Mouse (Mus musculus) embryonic facial prominence, embryonic 12.5 days (tissue): ENCODE data around the gene Prss23. TPM values are rescaled to one million over a fixed set of nuclear protein-coding genes. Genes with fewer than 3 reads are reported as not detected.

Experiments
- ATAC-seq: fragments of 200-750 bp; cut with Nextera tagmentation; 2 replicates; pipeline ENCODE4 v1.8.0; 2017; ENCODE audit not compliant: insufficient number of reproducible peaks, insufficient read depth, low FRiP score, low TSS enrichment
- H3K27ac ChIP-seq: fragments of 300-500 bp; sonication (generic); 2 replicates; pipeline ENCODE4 v1.5.1; 2016; ENCODE audit warnings: mild to moderate bottlenecking
- H3K27me3 ChIP-seq: fragments of 300-500 bp; sonication (generic); 2 replicates; pipeline ENCODE4 v1.6.1; 2016; ENCODE audit warnings: mild to moderate bottlenecking, moderate library complexity
- H3K36me3 ChIP-seq: fragments of 300-500 bp; sonication (generic); 2 replicates; pipeline ENCODE4 v1.6.1; 2016; ENCODE audit warnings: mild to moderate bottlenecking
- H3K4me1 ChIP-seq: fragments of 300-500 bp; sonication (generic); 2 replicates; pipeline ENCODE4 v1.6.1; 2016
- H3K4me2 ChIP-seq: fragments of 300-500 bp; sonication (generic); replicated peaks from 2 replicates; pipeline ENCODE4 v1.6.1; 2016; ENCODE audit warnings: mild to moderate bottlenecking, moderate library complexity
- H3K4me3 ChIP-seq: fragments of 300-500 bp; sonication (generic); 2 replicates; pipeline ENCODE4 v1.5.1; 2016; ENCODE audit warnings: mild to moderate bottlenecking
- H3K9ac ChIP-seq: fragments of 300-500 bp; sonication (generic); 2 replicates; pipeline ENCODE4 v1.6.1; 2016; ENCODE audit warnings: mild to moderate bottlenecking, moderate library complexity
- H3K9me3 ChIP-seq: fragments of 300-500 bp; sonication (generic); 2 replicates; pipeline ENCODE4 v1.6.1; 2016; ENCODE audit warnings: mild to moderate bottlenecking, moderate library complexity
- WGBS: fragments of 180-500 bp; shearing (Covaris S2); methylation state at CpG from one replicate; pipeline ENCODE4 v1.1.7; 2016; 5-methylcytosine and 5-hydroxymethylcytosine counted together
- polyA plus RNA-seq: library from polyadenylated mRNA; unstranded; fragments of >200 nt; fragmentation: Nextera tagmentation; extraction: Ambion mirVana; gene quantifications from 2 replicates; pipeline ENCODE4 v1.2.1, GENCODE M21; 2016

Prss23 gene
- polyA plus RNA-seq, 1 experiment from 2014 or later = 74.5 TPM

GRCm38 (mm10) chr7:89459691-89460090 lies 67.3 kb downstream of the Prss23 start:
- Histone ChIP-seq H3K9me3 (no peaks in the 10 kb centered on the region), H3K4me2 (no peak overlapping the region), H3K27ac (no peak overlapping the region), H3K4me3 (no peak overlapping the region), H3K9ac (no peak overlapping the region), H3K4me1 (peaks cover 46% of the 10 kb centered on the region), H3K27me3 (no peaks in the 10 kb centered on the region), H3K36me3 (no peaks in the 10 kb centered on the region)
- 68% methylated on average over 2 of the region's 2 CpGs for WGBS
- no peak for ATAC-seq

Other genes starting within 250 kb of the Prss23 start
- gene Tmem135, start 123.0 kb downstream of the Prss23 start, polyA plus RNA-seq = 22.7 and 23.0 TPM in 2 replicates
- 13.2 and 15.2 TPM in 2 replicates for gene Fzd4, start 122.8 kb downstream of the Prss23 start, polyA plus RNA-seq
- gene Me3, start 105.2 kb upstream of the Prss23 start, polyA plus RNA-seq = 1.7 and 2.3 TPM in 2 replicates